Mouse (Mus musculus) midbrain, postnatal 0 days (tissue): Measurements from ENCODE around the gene Msh5. TPM values are rescaled to one million over a fixed set of nuclear protein-coding genes. Genes with fewer than 3 reads are reported as not detected.

Source experiments
- ATAC-seq: fragments of 200-750 bp; cut with Nextera tagmentation; 2 replicates; pipeline ENCODE4 v1.8.0; 2017; ENCODE audit warnings: moderate number of reproducible peaks, mild to moderate bottlenecking, moderate TSS enrichment, moderate library complexity; ENCODE audit not compliant: low FRiP score
- DNase-seq: peaks from one replicate; pipeline ENCODE4 v3.0.0-alpha.2; 2015; ENCODE audit warnings: low spot score
- H3K27ac ChIP-seq: fragments of 300-500 bp; sonication (generic); 2 replicates; pipeline ENCODE4 v1.5.1; 2014; ENCODE audit warnings: low read depth, mild to moderate bottlenecking, low read length, mixed read lengths
- H3K27me3 ChIP-seq: fragments of 300-500 bp; sonication (generic); 2 replicates; pipeline ENCODE4 v1.6.1; 2014; ENCODE audit warnings: low read length, control low read depth, mixed read lengths; ENCODE audit not compliant: insufficient read depth
- H3K36me3 ChIP-seq: fragments of 300-500 bp; sonication (generic); 2 replicates; pipeline ENCODE4 v1.6.1; 2014; ENCODE audit warnings: low read length, control low read depth, mixed read lengths; ENCODE audit not compliant: insufficient read depth
- H3K4me1 ChIP-seq: fragments of 300-500 bp; sonication (generic); 2 replicates; pipeline ENCODE4 v1.6.1; 2014; ENCODE audit warnings: mild to moderate bottlenecking, control low read depth, antibody characterized with exemption, low read length, mixed read lengths; ENCODE audit not compliant: insufficient read depth
- H3K4me2 ChIP-seq: fragments of 300-500 bp; sonication (generic); 2 replicates; pipeline ENCODE4 v1.6.1; 2014; ENCODE audit warnings: low read depth, mild to moderate bottlenecking, low read length, mixed read lengths; ENCODE audit not compliant: poor library complexity, severe bottlenecking
- H3K4me3 ChIP-seq: fragments of 300-500 bp; sonication (generic); 2 replicates; pipeline ENCODE4 v1.5.1; 2014; ENCODE audit warnings: low read depth, mild to moderate bottlenecking, low read length, moderate library complexity
- H3K9ac ChIP-seq: fragments of 300-500 bp; sonication (generic); replicated peaks from 2 replicates; pipeline ENCODE4 v1.6.1; 2014; ENCODE audit warnings: mild to moderate bottlenecking, low read length, moderate library complexity, mixed read lengths; ENCODE audit not compliant: poor library complexity, severe bottlenecking
- H3K9me3 ChIP-seq: fragments of 300-500 bp; sonication (generic); 2 replicates; pipeline ENCODE4 v1.6.1; 2016; ENCODE audit warnings: low read length, control low read depth
- CTCF ChIP-seq: IDR thresholded peaks from 2 replicates; pipeline ENCODE4 v1.5.1; 2016; ENCODE audit warnings: antibody characterized with exemption, mild to moderate bottlenecking
- WGBS: fragments of 180-500 bp; shearing (Covaris S2); extraction: QIAGEN DNeasy Blood & Tissue Kit; methylation state at CpG from one replicate; pipeline ENCODE4 v1.1.7; 2014; 5-methylcytosine and 5-hydroxymethylcytosine counted together
- polyA plus RNA-seq: library from polyadenylated mRNA; unstranded; fragments of >200 nt; fragmentation: Nextera tagmentation; extraction: Ambion mirVana; gene quantifications from 2 replicates; pipeline ENCODE4 v1.2.1, GENCODE M21; 2015
- total RNA-seq: library from RNA; depleted of rRNA; stranded (reverse); fragments of >200 nt; gene quantifications from 2 replicates; pipeline ENCODE4 v1.2.3, GENCODE M21; 2014

The Msh5 gene
- total and polyA plus RNA-seq, 2 experiments from 2014 or later, result 1.3 to 3.8 TPM

DNA sequence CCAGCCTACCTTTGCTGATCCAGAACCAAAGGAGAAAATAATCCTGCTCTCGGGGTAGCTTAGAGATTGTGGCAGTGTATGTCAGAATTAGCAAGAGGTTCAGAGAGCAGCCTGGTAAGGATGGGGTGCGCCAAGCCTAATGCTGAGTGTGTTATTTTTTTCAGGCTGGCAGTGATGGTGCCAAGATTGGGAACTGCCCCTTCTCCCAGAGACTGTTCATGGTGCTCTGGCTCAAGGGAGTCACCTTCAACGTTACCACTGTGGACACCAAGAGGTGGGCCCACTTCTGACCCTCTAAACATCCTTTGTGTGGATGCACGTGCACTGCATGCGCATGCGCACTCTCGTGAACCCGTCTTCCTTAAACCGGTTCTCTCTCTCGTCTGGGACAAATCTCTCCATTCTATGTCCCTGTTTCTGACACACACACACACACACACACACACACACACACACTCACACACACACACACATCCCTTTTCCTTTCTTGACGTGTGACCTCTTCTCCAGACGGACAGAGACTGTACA, 5.8 kb upstream of the Msh5 start:
- DNase-seq, result no peak
- Histone ChIP-seq H3K27me3 (no peaks in the 10 kb centered on the region), H3K4me2 (peak overlapping the region; percentile 54; the same call in 1 of the 2 replicates), H3K9me3 (no peaks in the 10 kb centered on the region), H3K9ac (no peak overlapping the region), H3K4me3 (no peak overlapping the region), H3K36me3 (no peaks in the 10 kb centered on the region), H3K27ac (peak overlapping the region; percentile 49; the same call in 1 of the 2 replicates), H3K4me1 (no peaks in the 10 kb centered on the region)
- no peak for TF ChIP-seq CTCF
- no peak for ATAC-seq
- 65% methylated on average over 12 of the region's 12 CpGs for WGBS

DNA sequence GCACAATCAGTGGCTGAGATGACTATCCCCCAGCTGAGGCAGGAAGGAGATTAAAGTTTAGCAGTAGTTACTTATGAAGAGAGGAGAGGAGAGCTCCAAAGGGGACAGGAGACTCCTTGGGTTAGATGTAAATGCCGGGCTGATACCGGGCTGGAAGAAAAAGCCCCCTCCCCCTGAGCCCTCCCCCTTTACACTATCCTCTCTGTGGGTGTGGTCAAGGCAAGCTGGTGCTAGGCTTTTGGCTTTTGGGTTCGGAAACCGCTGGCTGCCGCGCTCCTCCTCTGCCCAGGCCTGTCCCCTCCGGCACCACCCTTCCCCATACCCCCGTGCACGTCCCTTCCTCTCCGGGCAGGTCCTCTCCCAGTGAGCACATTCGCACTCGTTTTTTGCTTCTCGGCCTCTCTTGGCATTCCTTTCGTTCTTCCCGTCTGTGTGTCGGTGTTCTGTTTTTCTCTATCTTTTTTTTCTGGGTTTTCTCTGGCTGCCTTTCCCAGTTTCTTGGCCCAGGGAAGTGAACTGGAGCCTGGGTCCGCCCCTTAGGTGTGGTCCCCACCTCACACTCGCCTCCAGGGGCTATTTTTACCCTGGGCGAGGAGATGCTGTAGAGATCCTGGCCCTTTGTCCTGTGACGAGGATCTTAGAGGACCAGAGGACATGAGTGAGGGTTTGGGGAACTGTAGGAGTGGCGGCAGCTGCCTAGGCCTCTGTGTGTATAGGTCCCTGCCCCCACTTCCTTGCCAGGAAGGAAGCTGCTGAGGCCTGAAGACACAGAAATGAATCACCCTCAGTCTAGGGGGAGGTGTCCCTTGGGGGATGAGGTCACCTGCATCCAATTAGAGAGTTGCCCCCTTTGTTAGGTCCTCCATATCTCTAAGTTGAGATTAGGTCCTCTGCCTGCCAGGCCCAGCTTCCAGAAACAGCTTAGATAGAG, 4.9 kb upstream of the Msh5 start:
- no peak for TF ChIP-seq CTCF
- Histone ChIP-seq H3K36me3 (no peaks in the 10 kb centered on the region), H3K9me3 (no peaks in the 10 kb centered on the region), H3K4me1 (no peaks in the 10 kb centered on the region), H3K27me3 (no peaks in the 10 kb centered on the region), H3K4me3 (peak overlapping the region; percentile 24), H3K9ac (peak overlapping the region; percentile 52), H3K27ac (peak overlapping the region; percentile 69), H3K4me2 (peak overlapping the region; percentile 54)
- peak; percentile 48; the same call in 1 of the 2 replicates for ATAC-seq
- 7% methylated on average over 21 of the region's 21 CpGs for WGBS
- DNase-seq, result peak; percentile 87

DNA sequence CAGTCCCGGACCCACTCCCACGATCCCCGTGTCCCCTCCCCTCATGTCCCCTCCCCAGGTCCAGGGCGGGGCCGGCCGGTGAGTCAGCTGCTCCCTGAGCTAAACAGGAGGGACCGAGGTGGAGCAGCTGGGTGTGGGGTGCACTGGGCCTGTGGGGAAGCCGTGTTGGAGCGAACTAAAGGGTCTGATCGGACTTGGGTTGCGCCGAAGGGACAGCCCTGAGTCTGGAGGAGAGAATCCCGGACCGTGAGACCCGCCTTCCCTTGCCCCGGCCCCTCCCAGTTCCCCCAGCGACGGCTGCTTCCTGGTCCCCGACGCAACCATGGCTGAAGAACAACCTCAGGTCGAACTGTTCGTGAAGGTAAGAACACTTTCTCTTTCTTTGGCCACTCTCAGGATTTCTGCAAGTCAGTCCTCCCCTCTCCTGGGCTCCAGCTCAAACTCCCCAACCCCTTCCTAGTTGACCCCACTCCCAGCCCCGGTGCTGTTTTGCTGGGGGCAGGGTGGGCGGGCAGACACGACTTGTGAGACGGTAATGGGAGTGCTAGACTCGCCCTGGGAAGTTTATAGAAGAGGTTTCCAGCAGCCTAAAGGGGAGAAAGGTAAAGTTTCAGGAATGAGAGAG, 3.7 kb upstream of the Msh5 start:
- Histone ChIP-seq H3K36me3 (no peaks in the 10 kb centered on the region), H3K27ac (peak overlapping the region; percentile 73), H3K4me3 (peak overlapping the region; percentile 31), H3K4me2 (peak overlapping the region; percentile 54), H3K4me1 (no peaks in the 10 kb centered on the region; the same call in 1 of the 2 replicates), H3K9ac (peak overlapping the region; percentile 51), H3K27me3 (no peaks in the 10 kb centered on the region), H3K9me3 (no peaks in the 10 kb centered on the region)
- ATAC-seq (no peak), DNase-seq (peak; percentile 59)
- 4% methylated on average over 27 of the region's 27 CpGs for WGBS
- no peak for TF ChIP-seq CTCF

DNA sequence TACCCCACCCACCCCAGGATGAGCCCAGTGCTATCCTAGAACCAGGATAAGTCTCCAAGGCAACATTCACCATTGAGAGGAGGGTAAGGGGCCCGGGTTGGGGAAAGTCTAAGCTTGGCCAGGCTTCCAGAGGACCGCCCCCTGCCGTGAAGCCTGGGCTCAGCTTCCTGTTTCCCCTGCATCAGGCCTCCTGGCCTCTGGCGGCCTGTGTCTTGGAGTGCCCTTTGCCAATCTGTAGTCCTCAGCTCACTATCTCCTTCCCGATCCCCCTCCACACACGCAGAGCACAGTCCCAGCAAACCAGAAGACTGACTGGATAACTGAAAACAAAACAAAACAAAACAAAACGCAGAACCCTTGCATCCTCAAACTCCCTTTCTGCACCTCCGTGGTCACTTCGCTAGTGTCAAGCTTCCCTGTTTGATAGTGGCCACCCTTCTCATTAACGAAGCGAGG, 3.0 kb upstream of the Msh5 start, which contains the start of gene Clic1:
TSS of gene Clic1 (plus strand) at position 406 of the 456 bp plus-strand sequence.
- Histone ChIP-seq H3K4me3 (peak within 1 kb of the TSS; percentile 31), H3K4me2 (peak within 1 kb of the TSS; percentile 54), H3K9me3 (no peaks in the 10 kb centered on the region), H3K27ac (peak within 1 kb of the TSS; percentile 73), H3K9ac (peak within 1 kb of the TSS; percentile 51), H3K4me1 (no peaks in the 10 kb centered on the region; the same call in 1 of the 2 replicates), H3K27me3 (no peaks in the 10 kb centered on the region), H3K36me3 (no peaks in the 10 kb centered on the region)
- ATAC-seq (no peak), DNase-seq (peak; percentile 76)
- peak; percentile 28; the same call in 1 of the 2 replicates for TF ChIP-seq CTCF
- 7% methylated on average over 11 of the region's 11 CpGs for WGBS

DNA sequence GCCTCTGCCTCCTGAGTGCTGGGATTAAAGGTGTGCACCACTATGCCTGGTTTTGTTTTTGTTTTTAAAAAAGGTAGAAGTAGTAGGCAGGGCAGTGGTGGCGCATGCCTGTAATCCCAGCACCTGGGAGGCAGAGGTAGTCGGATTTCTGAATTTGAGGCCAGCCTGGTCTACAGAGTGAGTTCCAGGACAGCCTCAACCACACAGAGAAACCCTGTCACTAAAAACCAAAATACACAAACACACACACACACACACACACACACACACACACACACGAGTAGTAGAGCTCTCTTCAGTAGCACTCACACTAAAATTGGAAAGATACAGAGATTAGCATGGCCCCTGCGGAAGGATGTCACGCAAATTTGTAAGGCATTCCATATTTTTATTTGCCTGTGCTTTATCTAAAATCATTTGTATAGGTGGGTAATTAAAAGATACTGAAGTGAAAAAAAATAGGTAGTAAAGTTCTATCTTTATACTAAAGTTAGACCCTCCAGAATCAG, 2.4 kb upstream of the Msh5 start:
- no peak overlapping the region for H3K9ac ChIP-seq
- no peak overlapping the region for H3K27ac ChIP-seq
- no peak overlapping the region for H3K4me2 ChIP-seq
- 68% methylated on average over 5 of the region's 5 CpGs for WGBS
- H3K4me1 ChIP-seq, result no peaks in the 10 kb centered on the region; the same call in 1 of the 2 replicates
- no peak for DNase-seq
- H3K9me3 ChIP-seq, result no peaks in the 10 kb centered on the region
- no peaks in the 10 kb centered on the region for H3K36me3 ChIP-seq
- TF ChIP-seq CTCF, result no peak
- no peaks in the 10 kb centered on the region for H3K27me3 ChIP-seq
- no peak for ATAC-seq
- H3K4me3 ChIP-seq, result no peak overlapping the region
